Mouse (Mus musculus): Measurements from ENCODE around the gene Habp2.

The Habp2 gene

GRCm38 (mm10) chr19:56286866-56287265 lies at the start of gene Habp2:
Gene Habp2 (plus strand): TSS chr19:56287137.
- DNase-seq (ENCODE audit: low spot score in 2 of 2): no peak

DNA sequence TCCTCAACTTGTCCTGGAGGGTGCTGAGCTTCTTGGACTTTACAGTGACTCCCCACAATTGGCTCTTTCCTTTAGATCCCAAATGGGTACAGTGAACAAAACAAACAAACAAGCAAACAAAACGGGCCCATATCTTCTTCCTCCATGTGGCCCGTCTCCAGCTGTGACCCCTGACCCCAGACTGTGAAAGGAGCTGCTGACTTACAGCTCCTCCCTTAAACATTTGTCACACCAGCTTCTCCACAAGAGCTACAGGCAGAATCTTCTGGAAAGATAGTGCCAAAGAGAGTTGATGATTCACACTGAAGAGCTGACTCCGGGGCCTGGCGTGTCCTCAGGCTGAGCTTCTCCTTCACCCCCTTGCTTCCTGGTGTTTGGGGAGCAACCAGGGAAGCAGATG lies 48.4 kb upstream of the Habp2 start:
- DNase-seq (ENCODE audit: low spot score in 2 of 2): no peak

- DNase-seq (ENCODE audit: low spot score in 2 of 2): no peak
Measured at GRCm38 (mm10) chr19:56245201-56245600, 41.7 kb upstream of the Habp2 start.

DNA sequence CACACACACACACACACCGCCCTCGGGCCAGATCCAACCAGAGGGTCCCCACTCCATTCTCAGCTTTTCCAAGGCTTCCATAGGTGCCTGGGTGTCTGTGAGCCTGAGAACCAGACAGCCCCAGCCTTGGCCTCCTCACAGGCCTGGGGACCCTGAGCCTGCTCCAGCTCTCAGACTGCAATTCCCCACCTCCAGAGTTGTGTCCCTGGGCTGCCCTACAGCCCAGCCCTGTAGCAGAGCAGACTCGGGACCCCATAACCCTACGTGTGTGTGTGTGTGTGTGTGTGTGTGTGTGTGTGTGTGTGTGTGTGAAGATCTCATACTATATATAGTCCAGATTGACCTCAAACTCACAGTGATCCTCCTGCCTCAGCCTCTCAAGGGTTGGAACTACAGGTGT lies 34.1 kb upstream of the Habp2 start:
- no peak for DNase-seq (ENCODE audit: low spot score in 2 of 2)

DNA sequence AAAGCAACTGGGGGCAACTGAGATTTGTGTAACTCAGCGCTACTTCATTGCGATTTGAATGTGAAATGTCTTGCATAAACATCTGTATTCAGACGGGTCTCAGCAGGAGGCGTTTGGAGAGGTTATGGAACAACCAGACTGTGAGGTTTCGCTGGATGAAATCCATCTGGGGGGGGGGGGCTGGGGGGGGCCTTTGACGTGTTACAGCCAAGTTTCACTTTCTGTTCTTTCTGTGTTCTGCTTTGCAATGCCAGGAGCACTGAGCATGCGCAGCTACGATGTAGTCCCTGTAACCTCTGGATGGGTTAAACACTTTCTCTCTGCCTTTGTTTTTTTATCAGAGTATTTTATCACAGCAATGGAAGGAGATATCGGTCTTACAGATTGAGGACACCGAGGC lies 33.7 kb upstream of the Habp2 start:
- no peak for DNase-seq (ENCODE audit: low spot score in 2 of 2)

DNA sequence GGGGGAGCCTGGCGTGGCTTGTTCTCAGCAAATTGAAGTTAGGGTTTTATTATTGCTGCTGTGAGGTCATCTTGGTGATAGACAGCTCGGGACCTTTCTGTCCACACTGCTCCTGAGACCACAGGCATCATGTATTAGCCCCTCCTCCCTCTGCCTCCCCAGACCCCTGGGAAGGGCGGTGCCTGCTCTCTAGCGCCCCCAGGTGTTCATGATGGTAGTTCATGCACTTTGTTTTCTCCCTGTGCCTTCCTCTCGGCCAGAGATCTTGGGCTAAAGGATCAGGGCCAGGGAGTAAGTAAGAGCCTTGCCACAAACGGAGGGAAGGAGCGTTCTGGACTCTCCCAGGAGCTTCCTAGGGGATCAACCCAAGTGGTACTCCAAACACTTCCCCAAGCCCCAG lies 32.2 kb upstream of the Habp2 start:
- DNase-seq (ENCODE audit: low spot score in 2 of 2): no peak

DNA sequence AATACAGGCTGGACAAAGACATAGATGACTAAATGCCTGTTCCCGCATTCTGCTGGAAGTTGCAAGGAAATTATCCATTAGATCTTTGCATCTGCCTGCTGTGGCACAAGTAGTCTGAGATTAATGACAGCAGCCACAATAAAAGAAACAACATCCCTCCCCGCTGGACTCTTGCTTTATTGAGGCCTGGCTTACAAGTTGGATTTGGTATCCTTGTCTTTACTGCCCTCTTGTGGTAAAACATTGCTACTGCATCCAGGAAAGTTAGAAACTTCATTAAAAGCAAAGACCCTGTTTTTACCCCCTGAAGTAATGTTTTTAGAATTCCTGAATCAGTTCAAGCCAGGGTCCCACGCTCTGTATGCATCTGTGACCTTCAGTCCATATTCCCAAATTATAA lies 31.4 kb upstream of the Habp2 start:
- no peak for DNase-seq (ENCODE audit: low spot score in 2 of 2)

DNA sequence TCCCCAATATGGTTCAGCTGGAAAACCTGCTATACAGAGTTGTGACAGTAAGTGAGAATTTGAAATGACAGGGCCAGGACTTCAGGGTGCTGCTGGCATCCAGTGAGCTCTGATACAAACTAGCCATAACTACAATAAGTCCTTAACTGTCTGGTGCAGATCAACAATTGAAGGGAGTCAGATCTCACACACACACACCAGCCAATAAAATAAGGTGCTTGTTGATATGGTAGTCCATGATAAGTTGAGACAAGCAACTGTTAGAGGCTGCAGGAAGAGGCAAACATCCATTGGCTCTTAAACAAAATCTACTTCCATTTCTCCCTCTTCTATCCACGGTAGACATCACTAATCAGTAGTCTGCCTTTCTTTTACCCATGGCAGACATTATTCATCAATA lies 30.7 kb upstream of the Habp2 start:
- DNase-seq (ENCODE audit: low spot score in 2 of 2): no peak

DNA sequence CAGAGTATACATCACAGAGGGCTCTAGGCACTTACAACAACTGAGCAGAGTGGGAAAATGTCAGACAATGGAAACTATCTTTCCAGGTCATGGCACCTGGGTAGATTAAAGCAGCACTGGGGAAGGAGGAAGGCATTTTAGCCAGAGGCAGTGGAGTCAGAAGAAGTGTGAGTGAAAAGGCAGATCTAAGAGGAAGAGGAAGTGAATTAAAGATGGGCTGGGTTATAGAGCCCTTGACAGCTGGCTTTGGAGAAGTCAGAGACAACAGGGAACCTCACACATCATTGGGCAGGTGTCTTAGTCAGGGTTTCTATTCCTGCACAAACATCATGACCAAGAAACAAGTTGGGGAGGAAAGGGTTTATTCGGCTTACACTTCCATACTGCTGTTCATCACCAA lies 30.2 kb upstream of the Habp2 start:
- DNase-seq (ENCODE audit: low spot score in 2 of 2): no peak

DNA sequence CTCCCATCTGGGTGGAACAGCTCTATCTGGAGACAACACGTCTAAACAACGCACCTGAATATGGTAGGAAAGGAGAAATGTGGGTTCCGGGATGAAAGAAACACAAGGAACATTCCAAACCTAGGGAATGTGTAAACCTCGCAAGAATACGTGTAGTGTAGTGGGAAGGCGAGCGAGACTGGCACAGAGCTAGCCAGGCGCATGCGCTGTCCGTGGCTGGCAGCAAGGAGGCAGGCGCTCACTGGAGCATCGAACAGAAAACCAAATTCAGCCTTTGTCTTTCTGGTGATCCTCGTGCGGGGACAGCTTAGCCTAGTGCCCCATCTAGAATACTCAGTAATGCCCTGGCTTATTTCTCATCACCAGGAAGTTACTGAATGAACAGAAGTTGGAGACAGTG lies 23.2 kb upstream of the Habp2 start:
- DNase-seq (ENCODE audit: low spot score in 2 of 2): no peak

- no peak for DNase-seq (ENCODE audit: low spot score in 2 of 2)
Measured at GRCm38 (mm10) chr19:56264175-56264574, 22.8 kb upstream of the Habp2 start.

DNA sequence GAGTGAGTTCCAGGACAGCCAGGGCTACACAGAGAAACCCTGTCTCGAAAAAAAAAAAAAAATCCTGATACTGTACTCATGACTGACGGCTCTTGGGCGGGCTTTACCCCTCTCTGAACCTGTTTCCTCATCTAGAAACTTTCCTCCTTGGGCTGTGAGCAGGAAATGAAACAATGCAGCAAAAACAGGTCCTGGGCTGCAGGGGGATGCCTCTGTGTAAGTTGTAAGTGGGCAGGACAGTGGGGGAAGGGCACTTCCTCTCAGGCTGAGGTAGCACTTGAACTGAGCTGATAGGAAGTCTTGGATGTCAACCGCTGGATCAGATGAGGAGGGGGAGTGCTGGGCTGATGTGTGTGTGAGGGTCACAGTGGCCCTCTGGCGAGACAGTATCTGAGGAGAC lies 21.8 kb upstream of the Habp2 start:
- peak in 1 of 2 experiments; percentile 9 for DNase-seq (ENCODE audit: low spot score in 2 of 2)

DNA sequence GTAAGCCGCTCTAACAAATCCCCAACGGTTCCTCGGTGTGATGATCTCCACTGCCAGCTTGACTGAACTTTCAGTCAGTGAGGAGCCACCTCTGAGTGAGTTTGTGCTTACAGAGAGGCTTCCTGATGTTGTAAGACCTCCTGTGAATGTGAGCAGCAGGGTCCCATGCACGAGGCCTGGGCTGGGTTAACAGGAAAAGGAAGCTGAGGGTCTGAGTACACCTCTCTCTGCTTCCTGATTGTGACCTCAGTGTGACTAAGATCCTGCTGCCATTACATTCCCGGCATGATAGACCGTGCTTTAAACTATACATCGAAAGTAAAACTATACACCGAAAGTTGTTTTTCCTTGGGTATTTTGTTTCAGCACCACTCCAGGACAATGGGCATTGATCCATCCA lies 14.9 kb upstream of the Habp2 start:
- DNase-seq (ENCODE audit: low spot score in 2 of 2): no peak

DNA sequence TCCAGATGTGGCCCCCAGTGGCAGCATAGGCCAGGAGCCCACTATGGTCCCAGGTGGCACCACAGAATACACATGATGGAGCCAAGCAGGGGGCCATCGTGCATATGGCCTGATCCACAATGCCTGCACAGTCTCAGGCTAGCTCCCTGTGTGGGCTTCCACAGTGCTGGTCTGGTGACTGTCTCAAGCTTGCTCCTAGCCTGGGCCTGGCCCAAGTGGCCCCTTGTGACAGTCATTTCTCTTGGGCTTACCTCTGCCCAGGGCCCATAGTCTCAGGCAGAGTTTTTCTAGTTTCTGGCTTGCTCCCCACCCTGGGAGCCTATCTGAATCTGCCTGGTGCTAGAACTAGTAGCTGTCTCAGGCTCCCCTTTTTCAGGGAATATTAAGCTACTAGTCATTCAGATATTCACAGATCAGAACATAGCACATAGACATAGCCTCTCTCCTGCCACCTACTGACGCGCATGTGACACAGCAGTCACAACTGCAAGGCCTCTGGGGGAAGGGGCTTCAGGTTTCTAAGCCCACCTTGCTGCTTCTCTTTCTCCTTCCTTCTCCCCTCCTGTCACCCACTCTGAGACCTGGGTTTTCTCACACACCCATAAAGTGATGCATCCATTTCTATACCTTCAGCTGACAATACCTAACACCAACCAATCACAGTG lies 9.7 kb upstream of the Habp2 start:
- no peak for DNase-seq (ENCODE audit: low spot score in 2 of 2)

- no peak for DNase-seq (ENCODE audit: low spot score in 2 of 2)
Measured at GRCm38 (mm10) chr19:56277951-56278350, 9.0 kb upstream of the Habp2 start.

DNA sequence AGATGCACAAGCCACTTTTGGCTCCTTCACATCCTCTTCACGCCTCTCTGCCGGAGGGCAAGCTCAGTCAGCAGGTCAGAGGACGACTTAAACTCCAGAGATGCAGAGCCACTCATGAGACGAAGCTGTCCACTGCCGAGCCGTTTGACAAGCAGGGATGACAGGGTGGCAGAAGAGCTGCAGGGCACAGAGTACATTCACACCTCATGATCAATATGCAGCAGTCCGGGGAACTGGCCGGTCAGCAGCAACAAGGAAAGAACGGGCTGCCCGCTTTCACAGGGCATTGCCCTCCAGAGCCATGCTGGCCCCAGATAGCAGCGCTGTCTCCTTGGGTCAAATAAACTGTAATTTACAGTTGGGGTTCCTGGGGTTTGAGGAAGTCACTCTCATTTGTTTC lies 8.6 kb upstream of the Habp2 start:
- DNase-seq (ENCODE audit: low spot score in 2 of 2): no peak

GRCm38 (mm10) chr19:56285222-56285621 lies 1.7 kb upstream of the Habp2 start:
- DNase-seq (ENCODE audit: low spot score in 2 of 2): no peak

- DNase-seq (ENCODE audit: low spot score in 2 of 2): no peak
Measured at GRCm38 (mm10) chr19:56287580-56288367, 837 bp downstream of the Habp2 start.

GRCm38 (mm10) chr19:56288436-56288835 lies 1.5 kb downstream of the Habp2 start:
- DNase-seq (ENCODE audit: low spot score in 2 of 2): no peak

GRCm38 (mm10) chr19:56289642-56290041 lies 2.7 kb downstream of the Habp2 start:
- no peak for DNase-seq (ENCODE audit: low spot score in 2 of 2)

- no peak for DNase-seq (ENCODE audit: low spot score in 2 of 2)
Measured at GRCm38 (mm10) chr19:56291898-56292297, 5.0 kb downstream of the Habp2 start.

- no peak for DNase-seq (ENCODE audit: low spot score in 2 of 2)
Measured at GRCm38 (mm10) chr19:56292335-56292734, 5.4 kb downstream of the Habp2 start.

DNA sequence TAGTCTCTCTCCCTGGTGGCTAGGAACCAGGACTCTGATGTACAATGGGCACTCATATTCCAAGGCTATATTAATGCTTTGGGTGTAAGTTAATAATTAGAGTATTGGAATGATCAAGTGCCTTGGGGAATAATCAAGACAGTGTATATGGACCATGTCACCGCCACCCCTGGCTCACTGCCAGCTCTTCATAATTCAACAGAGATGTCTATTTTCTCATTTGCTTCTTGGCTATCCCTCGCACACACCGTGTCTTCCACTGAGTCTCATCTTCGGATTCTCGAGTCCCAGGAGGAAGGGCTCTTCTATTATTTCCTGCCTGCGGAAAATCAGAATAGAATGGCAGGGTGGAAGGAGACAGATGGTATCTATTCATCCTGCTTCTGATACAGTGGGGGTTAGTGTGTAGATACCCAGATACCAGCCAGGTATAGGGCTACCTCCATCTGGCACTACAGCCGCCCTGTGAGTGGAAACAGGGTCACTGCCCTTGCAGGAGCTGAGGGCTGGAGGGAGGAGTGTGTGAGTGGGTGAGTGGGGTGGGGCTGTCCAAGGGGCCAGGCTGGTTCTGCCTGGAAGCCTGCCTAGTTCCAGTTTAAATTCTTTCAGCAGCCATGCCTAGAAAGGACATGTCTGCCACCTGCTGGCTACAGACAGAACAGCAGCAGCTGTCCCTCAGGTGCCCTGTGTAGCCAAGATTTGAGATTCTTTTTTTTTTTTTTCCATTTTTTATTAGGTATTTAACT lies 7.9 kb downstream of the Habp2 start:
- DNase-seq (ENCODE audit: low spot score in 2 of 2): peak; percentile 18 to 35
